Mouse (Mus musculus): Measurements from ENCODE around the gene Mipol1.

DNA sequence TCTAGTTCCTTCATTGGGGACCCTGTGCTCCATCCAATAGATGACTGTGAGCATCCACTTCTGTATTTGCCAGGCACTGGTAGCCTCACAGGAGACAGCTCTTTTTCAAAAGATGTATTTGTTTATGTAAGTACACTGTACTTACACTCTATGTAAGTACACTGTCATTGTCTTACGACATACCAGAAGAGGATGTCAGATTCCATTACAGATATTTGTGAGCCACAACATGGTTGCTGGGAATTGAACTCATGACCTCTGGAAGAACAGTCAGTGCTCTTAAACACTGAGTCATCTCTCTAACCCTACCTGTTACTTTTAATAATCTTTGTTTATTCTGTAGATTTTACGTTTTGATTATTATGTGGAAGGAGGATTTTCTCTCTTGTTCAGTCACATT lies 109.9 kb downstream of the Mipol1 start:
- TF ChIP-seq POLR2A (IDR thresholded peaks at IDR 0.05; ENCODE audit: low read depth, low read length) (no peak), CTCF (IDR thresholded peaks at IDR 0.05; ENCODE audit: borderline replicate concordance, insufficient read depth, low read length) (no peak)
